Mouse (Mus musculus) MEL (cell line): ENCODE measurements around the gene Peg10. TPM values are rescaled to one million over a fixed set of nuclear protein-coding genes. Genes with fewer than 3 reads are reported as not detected.
"Not testable (repeated sequence)": the region's sequence is repeated elsewhere in the genome, so short reads cannot be mapped to it uniquely, and the experiment has no call there.

Experiments used
- DNase-seq: peaks from one replicate; pipeline ENCODE4 v3.0.0; 2011; ENCODE audit warnings: low read depth, low spot score
- H3K27ac ChIP-seq: 2 replicates; pipeline ENCODE4 v1.5.1; 2012; ENCODE audit warnings: low read depth, mild to moderate bottlenecking, control low read depth, low read length, moderate library complexity; ENCODE audit not compliant: control insufficient read depth
- H3K27me3 ChIP-seq, 2 experiments: fragments of 150-350 bp in 1 of 2; sonication (generic) in 1 of 2; 2 replicates each; pipeline ENCODE4 v1.6.1; 2012; ENCODE audit warnings: low read length in 2 of 2, mild to moderate bottlenecking in 2 of 2, improper control_type of control experiment in 1 of 2, moderate library complexity in 1 of 2; ENCODE audit not compliant: insufficient read depth in 2 of 2, control insufficient read depth in 1 of 2
- H3K36me3 ChIP-seq, 2 experiments: 2 replicates each; pipeline ENCODE4 v1.6.1; 2012 to 2014; ENCODE audit warnings: low read length in 2 of 2, improper control_type of control experiment in 1 of 2, inconsistent platforms in 1 of 2, mild to moderate bottlenecking in 1 of 2; ENCODE audit not compliant: insufficient read depth in 2 of 2, control insufficient read depth in 1 of 2
- H3K4me1 ChIP-seq, 2 experiments: fragments of 150-350 bp in 1 of 2; sonication (generic) in 1 of 2; 2 replicates each; pipeline ENCODE4 v1.6.1; 2012; ENCODE audit warnings: low read length in 2 of 2, improper control_type of control experiment in 1 of 2, mild to moderate bottlenecking in 1 of 2; ENCODE audit not compliant: insufficient read depth in 2 of 2, control insufficient read depth in 1 of 2
- H3K4me3 ChIP-seq, 2 experiments: fragments of 150-350 bp in 1 of 2; sonication (generic) in 1 of 2; 2 replicates each; pipeline ENCODE4 v1.5.1; 2012; ENCODE audit warnings: low read depth in 2 of 2, low read length in 2 of 2, mild to moderate bottlenecking in 2 of 2, moderate library complexity in 2 of 2, control low read depth in 1 of 2, improper control_type of control experiment in 1 of 2; ENCODE audit not compliant: control insufficient read depth in 1 of 2, insufficient read depth in 1 of 2
- H3K79me2 ChIP-seq: 2 replicates; pipeline ENCODE4 v1.6.1; 2012; ENCODE audit warnings: mild to moderate bottlenecking, low read length, moderate library complexity; ENCODE audit not compliant: control insufficient read depth, poor library complexity, insufficient read depth
- H3K9ac ChIP-seq: 2 replicates; pipeline ENCODE4 v1.6.1; 2012; ENCODE audit warnings: low read depth, mild to moderate bottlenecking, control low read depth, low read length, moderate library complexity; ENCODE audit not compliant: control insufficient read depth, poor library complexity, severe bottlenecking
- H3K9me3 ChIP-seq: fragments of 150-350 bp; sonication (generic); replicated peaks from 2 replicates; pipeline ENCODE4 v1.6.1; 2012; ENCODE audit warnings: mild to moderate bottlenecking, low read length, improper control_type of control experiment, moderate library complexity; ENCODE audit not compliant: insufficient read depth
- BHLHE40 ChIP-seq: IDR thresholded peaks from 2 replicates; pipeline ENCODE4 v1.6.1; 2012; ENCODE audit warnings: low read depth, mild to moderate bottlenecking, inconsistent platforms, low read length, improper control_type of control experiment, borderline replicate concordance
- CHD1 ChIP-seq: IDR thresholded peaks from 2 replicates; pipeline ENCODE4 v1.6.1; 2012; ENCODE audit warnings: low read depth, mild to moderate bottlenecking, inconsistent platforms, low read length, improper control_type of control experiment
- CHD2 ChIP-seq: IDR thresholded peaks from 2 replicates; pipeline ENCODE4 v1.6.1; 2011; ENCODE audit warnings: low read length, improper control_type of control experiment
- CTCF ChIP-seq, 3 experiments: IDR thresholded peaks in 2 of 3; conservative IDR thresholded peaks in 1 of 3; 2 replicates each; pipeline ENCODE4 v1.5.1; 2011 to 2012; ENCODE audit warnings: low read length in 3 of 3, low read depth in 2 of 3, mild to moderate bottlenecking in 2 of 3, improper control_type of control experiment in 1 of 3, inconsistent platforms in 1 of 3, mixed read lengths in 1 of 3, moderate library complexity in 1 of 3; ENCODE audit not compliant: control insufficient read depth in 1 of 3, insufficient read depth in 1 of 3, poor library complexity in 1 of 3, severe bottlenecking in 1 of 3
- ETS1 ChIP-seq: IDR thresholded peaks from 2 replicates; pipeline ENCODE4 v1.6.1; 2012; ENCODE audit warnings: low read depth, mild to moderate bottlenecking, inconsistent platforms, low read length, improper control_type of control experiment, moderate library complexity
- GABPA ChIP-seq: IDR thresholded peaks from 2 replicates; pipeline ENCODE4 v1.6.1; 2012; ENCODE audit warnings: low read depth, mild to moderate bottlenecking, inconsistent platforms, low read length, improper control_type of control experiment, moderate library complexity
- GATA1 ChIP-seq: IDR thresholded peaks from 2 replicates; pipeline ENCODE4 v1.6.1; 2011; ENCODE audit warnings: low read depth, low read length, improper control_type of control experiment
- HCFC1 ChIP-seq: IDR thresholded peaks from 2 replicates; pipeline ENCODE4 v1.6.1; 2012; ENCODE audit warnings: low read depth, mild to moderate bottlenecking, inconsistent platforms, low read length, improper control_type of control experiment, moderate library complexity
- KAT2A ChIP-seq: conservative IDR thresholded peaks from 2 replicates; pipeline ENCODE4 v1.6.1; 2012; ENCODE audit warnings: low read depth, low read length, improper control_type of control experiment, inconsistent platforms
- MAX ChIP-seq: IDR thresholded peaks from 2 replicates; pipeline ENCODE4 v1.6.1; 2011; ENCODE audit warnings: low read length, improper control_type of control experiment
- MAZ ChIP-seq: IDR thresholded peaks from 2 replicates; pipeline ENCODE4 v1.6.1; 2012; ENCODE audit warnings: low read depth, mild to moderate bottlenecking, inconsistent platforms, low read length, improper control_type of control experiment
- MEF2A ChIP-seq: IDR thresholded peaks from 2 replicates; pipeline ENCODE4 v1.6.1; 2014; ENCODE audit warnings: low read depth, mild to moderate bottlenecking, inconsistent platforms, low read length, improper control_type of control experiment; ENCODE audit not compliant: poor library complexity, insufficient replicate concordance, severe bottlenecking; ENCODE audit errors: extremely low read depth
- MXI1 ChIP-seq: IDR thresholded peaks from 2 replicates; pipeline ENCODE4 v1.6.1; 2011; ENCODE audit warnings: mild to moderate bottlenecking, low read depth, low read length, improper control_type of control experiment
- NELFE ChIP-seq: IDR thresholded peaks from 2 replicates; pipeline ENCODE4 v1.6.1; 2011; ENCODE audit warnings: low read depth, low read length, improper control_type of control experiment
- POLR2A ChIP-seq, 2 experiments: IDR thresholded peaks; 2 replicates each; pipeline ENCODE4 v1.6.1; 2011 to 2012; ENCODE audit warnings: low read length in 2 of 2, mild to moderate bottlenecking in 2 of 2, control low read depth in 1 of 2, improper control_type of control experiment in 1 of 2, low read depth in 1 of 2, moderate library complexity in 1 of 2; ENCODE audit not compliant: control insufficient read depth in 1 of 2, insufficient read depth in 1 of 2, poor library complexity in 1 of 2
- POLR2AphosphoS5 ChIP-seq: IDR thresholded peaks from 2 replicates; pipeline ENCODE4 v1.6.1; 2012; ENCODE audit warnings: low read depth, borderline replicate concordance, mild to moderate bottlenecking, inconsistent platforms, low read length, moderate library complexity, mixed read lengths
- RAD21 ChIP-seq: IDR thresholded peaks from 2 replicates; pipeline ENCODE4 v1.6.1; 2011; ENCODE audit warnings: mild to moderate bottlenecking, low read depth, low read length, improper control_type of control experiment
- RCOR1 ChIP-seq: IDR thresholded peaks from 2 replicates; pipeline ENCODE4 v1.6.1; 2012; ENCODE audit warnings: low read depth, mild to moderate bottlenecking, inconsistent platforms, low read length, improper control_type of control experiment
- TAL1 ChIP-seq: IDR thresholded peaks from 2 replicates; pipeline ENCODE4 v1.6.1; 2012; ENCODE audit warnings: mild to moderate bottlenecking, inconsistent platforms, low read length, moderate library complexity, mixed read lengths
- TBP ChIP-seq: IDR thresholded peaks from 2 replicates; pipeline ENCODE4 v1.8.0; 2011; ENCODE audit warnings: low read depth, low read length, improper control_type of control experiment
- TCF12 ChIP-seq: IDR thresholded peaks from 2 replicates; pipeline ENCODE4 v1.6.1; 2014; ENCODE audit warnings: low read depth, mild to moderate bottlenecking, inconsistent platforms, low read length, improper control_type of control experiment, moderate library complexity
- UBTF ChIP-seq: IDR thresholded peaks from 2 replicates; pipeline ENCODE4 v1.6.1; 2012; ENCODE audit warnings: low read depth, mild to moderate bottlenecking, inconsistent platforms, low read length, improper control_type of control experiment, moderate library complexity, borderline replicate concordance; ENCODE audit not compliant: insufficient read depth
- ZC3H11A ChIP-seq: IDR thresholded peaks from 2 replicates; pipeline ENCODE4 v1.6.1; 2012; ENCODE audit warnings: low read depth, mild to moderate bottlenecking, inconsistent platforms, low read length, improper control_type of control experiment
- ZMIZ1 ChIP-seq: IDR thresholded peaks from 2 replicates; pipeline ENCODE4 v1.6.1; 2012; ENCODE audit warnings: low read depth, mild to moderate bottlenecking, inconsistent platforms, low read length, improper control_type of control experiment, moderate library complexity
- polyA plus RNA-seq, 2 experiments: library from polyadenylated mRNA; stranded (reverse) in 1 of 2; unstranded in 1 of 2; fragments of >175 nt in 1 of 2; fragments of >200 nt in 1 of 2; gene quantifications; 2 replicates each; pipeline versions ENCODE4 v1.2.1 to v1.2.4; 2012; ENCODE audit warnings: low replicate concordance in 2 of 2, low read depth in 1 of 2; ENCODE audit not compliant: insufficient read length in 2 of 2, insufficient read depth in 1 of 2, missing spikeins in 1 of 2
- total RNA-seq: library from RNA; depleted of rRNA; stranded (reverse); fragments of 300-350 nt; gene quantifications from 2 replicates; pipeline ENCODE4 v1.2.3, GENCODE M21; 2012

Gene Peg10
- total and polyA plus RNA-seq, 3 experiments = not detected

- Histone ChIP-seq H3K9me3 (no peaks in the 10 kb centered on the region), H3K79me2 (no peaks in the 10 kb centered on the region), H3K9ac (no peak overlapping the region), H3K36me3 (no peaks in the 10 kb centered on the region), H3K4me3 (no peak overlapping the region)
- no peak for TF ChIP-seq TAL1
- no peak for TF ChIP-seq CTCF (IDR thresholded peaks at IDR 0.05 in 2 of 3, conservative IDR thresholded peaks at IDR 0.05 in 1 of 3; ENCODE audit: control insufficient read depth in 1 of 3, insufficient read depth in 1 of 3, low read depth in 2 of 3, low read length in 3 of 3, poor library complexity in 1 of 3, severe bottlenecking in 1 of 3)
- no peak for TF ChIP-seq GATA1
- TF ChIP-seq NELFE = no peak
- TF ChIP-seq POLR2AphosphoS5 = no peak
- no peak for TF ChIP-seq TCF12
- no peak for TF ChIP-seq ETS1
- TF ChIP-seq MEF2A = no peak
- TF ChIP-seq MXI1 = no peak
- TF ChIP-seq BHLHE40 = no peak
- no peak for TF ChIP-seq POLR2A (IDR thresholded peaks at IDR 0.05; ENCODE audit: control insufficient read depth in 1 of 2, insufficient read depth in 1 of 2, low read depth in 1 of 2, low read length in 2 of 2, poor library complexity in 1 of 2)
- no peak for TF ChIP-seq TBP
- no peak for TF ChIP-seq RAD21
- no peak for TF ChIP-seq KAT2A
- TF ChIP-seq, all 39 proteins: peak for 0
- H3K4me1 ChIP-seq = no peaks in the 10 kb centered on the region
- no peak overlapping the region for H3K27ac ChIP-seq
- DNase-seq = no peak
- H3K27me3 ChIP-seq = no peaks in the 10 kb centered on the region; a peak in 1 of 4 replicates
Measured at GRCm38 (mm10) chr6:4754886-4755285, 7.8 kb downstream of the Peg10 start.

GRCm38 (mm10) chr6:4761415-4762142 is 14.5 kb downstream of the Peg10 start:
- H3K27me3 ChIP-seq, H3K9ac ChIP-seq, H3K79me2 ChIP-seq: not testable (repeated sequence)

GRCm38 (mm10) chr6:4762252-4762651 is 15.1 kb downstream of the Peg10 start:
- H3K4me3 ChIP-seq = no peak overlapping the region
- no peak overlapping the region for H3K27ac ChIP-seq
- no peaks in the 10 kb centered on the region for H3K79me2 ChIP-seq
- H3K27me3 ChIP-seq = no peaks in the 10 kb centered on the region
- H3K9ac ChIP-seq = no peak overlapping the region
- no peaks in the 10 kb centered on the region for H3K9me3 ChIP-seq
- DNase-seq = peak; percentile 23
- TF ChIP-seq POLR2A (IDR thresholded peaks at IDR 0.05; ENCODE audit: control insufficient read depth in 1 of 2, insufficient read depth in 1 of 2, low read depth in 1 of 2, low read length in 2 of 2, poor library complexity in 1 of 2) (no peak), UBTF (no peak), CHD2 (no peak), ZMIZ1 (no peak), NELFE (no peak), TAL1 (no peak), MEF2A (no peak), GATA1 (no peak), MAX (no peak), POLR2AphosphoS5 (no peak), ZC3H11A (no peak), HCFC1 (no peak), CTCF (IDR thresholded peaks at IDR 0.05 in 2 of 3, conservative IDR thresholded peaks at IDR 0.05 in 1 of 3; ENCODE audit: control insufficient read depth in 1 of 3, insufficient read depth in 1 of 3, low read depth in 2 of 3, low read length in 3 of 3, poor library complexity in 1 of 3, severe bottlenecking in 1 of 3) (no peak), MAZ (no peak), CHD1 (no peak), RCOR1 (no peak), GABPA (no peak)
- no peaks in the 10 kb centered on the region for H3K36me3 ChIP-seq
- no peaks in the 10 kb centered on the region for H3K4me1 ChIP-seq

More at GRCm38 (mm10) chr6:4761415-4762142, 14.5 kb downstream of the Peg10 start:
- not testable (repeated sequence) for H3K4me1 ChIP-seq, H3K36me3 ChIP-seq, DNase-seq, H3K4me3 ChIP-seq, H3K9me3 ChIP-seq, H3K27ac ChIP-seq
